Mouse (Mus musculus): ENCODE measurements around the gene Pde7b. TPM values are rescaled to one million over a fixed set of nuclear protein-coding genes. Genes with fewer than 3 reads are reported as not detected.

Gene Pde7b
- polyA plus RNA-seq, 1 experiment, result 12.9 TPM

GRCm38 (mm10) chr10:20659268-20659667 lies 65.6 kb downstream of the Pde7b start:
- no peak overlapping the region for H3K4me3 ChIP-seq (ENCODE audit: insufficient read depth, low read length)
- H3K4me1 ChIP-seq (ENCODE audit: control insufficient read depth, insufficient read depth, low read length), result peaks cover 20% of the 10 kb centered on the region
- no peak for TF ChIP-seq CTCF (IDR thresholded peaks at IDR 0.05; ENCODE audit: low read depth, low read length)
- TF ChIP-seq POLR2A (IDR thresholded peaks at IDR 0.05; ENCODE audit: borderline replicate concordance, low read depth, low read length), result no peak
- no peak overlapping the region for H3K27ac ChIP-seq (ENCODE audit: insufficient read depth, low read depth, low read length)

- TF ChIP-seq POLR2A (IDR thresholded peaks at IDR 0.05; ENCODE audit: borderline replicate concordance, low read depth, low read length) (no peak), CTCF (IDR thresholded peaks at IDR 0.05; ENCODE audit: low read depth, low read length) (no peak)
- no peak overlapping the region for H3K27ac ChIP-seq (ENCODE audit: insufficient read depth, low read depth, low read length)
- H3K4me1 ChIP-seq (ENCODE audit: control insufficient read depth, insufficient read depth, low read length), result peaks cover 24% of the 10 kb centered on the region
- no peak overlapping the region for H3K4me3 ChIP-seq (ENCODE audit: insufficient read depth, low read length)
These were observed 66.2 kb downstream of the Pde7b start for GRCm38 (mm10) chr10:20658716-20659115.

- TF ChIP-seq CTCF (IDR thresholded peaks at IDR 0.05; ENCODE audit: low read depth, low read length), result no peak
- TF ChIP-seq POLR2A (IDR thresholded peaks at IDR 0.05; ENCODE audit: borderline replicate concordance, low read depth, low read length), result no peak
These were observed 67.4 kb downstream of the Pde7b start for GRCm38 (mm10) chr10:20657316-20658081.

GRCm38 (mm10) chr10:20654590-20654989 lies 70.3 kb downstream of the Pde7b start:
- no peak overlapping the region for H3K4me3 ChIP-seq (ENCODE audit: insufficient read depth, low read length)
- TF ChIP-seq POLR2A (IDR thresholded peaks at IDR 0.05; ENCODE audit: borderline replicate concordance, low read depth, low read length), result no peak
- no peak for TF ChIP-seq CTCF (IDR thresholded peaks at IDR 0.05; ENCODE audit: low read depth, low read length)
- peaks cover 20% of the 10 kb centered on the region for H3K4me1 ChIP-seq (ENCODE audit: control insufficient read depth, insufficient read depth, low read length)
- no peak overlapping the region for H3K27ac ChIP-seq (ENCODE audit: insufficient read depth, low read depth, low read length)

More at GRCm38 (mm10) chr10:20657316-20658081, 67.4 kb downstream of the Pde7b start:
- peaks cover 28% of the 10 kb centered on the region for H3K4me1 ChIP-seq (ENCODE audit: control insufficient read depth, insufficient read depth, low read length)
- no peak overlapping the region for H3K27ac ChIP-seq (ENCODE audit: insufficient read depth, low read depth, low read length)
- no peak overlapping the region for H3K4me3 ChIP-seq (ENCODE audit: insufficient read depth, low read length)

DNA sequence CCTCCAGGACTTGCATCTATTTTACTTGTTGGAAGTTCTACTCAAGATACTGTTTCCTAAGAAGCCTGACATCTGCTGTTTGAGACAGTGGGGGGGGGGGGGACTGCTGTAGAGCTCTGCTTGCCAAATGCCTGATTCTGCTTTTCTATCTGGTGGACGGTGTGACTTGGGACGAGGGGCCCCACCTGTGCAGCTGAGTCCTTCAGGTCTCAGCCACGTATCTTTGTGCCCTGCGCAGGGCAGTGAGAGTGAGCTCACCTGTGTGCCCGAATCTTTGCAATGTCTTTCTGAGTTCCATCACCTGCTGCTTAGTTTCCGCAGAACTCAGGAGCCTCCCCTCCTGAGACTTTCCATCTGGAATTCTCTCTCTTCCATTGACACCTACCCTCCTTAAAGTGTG lies 70.7 kb downstream of the Pde7b start:
- H3K4me1 ChIP-seq (ENCODE audit: control insufficient read depth, insufficient read depth, low read length), result peaks cover 20% of the 10 kb centered on the region

GRCm38 (mm10) chr10:20653299-20653698 lies 71.6 kb downstream of the Pde7b start:
- Histone ChIP-seq H3K4me1 (ENCODE audit: control insufficient read depth, insufficient read depth, low read length) (peaks cover 20% of the 10 kb centered on the region), H3K27ac (ENCODE audit: insufficient read depth, low read depth, low read length) (peak overlapping the region; percentile 28; the same call in 1 of the 2 replicates), H3K4me3 (ENCODE audit: insufficient read depth, low read length) (no peak overlapping the region)
- no peak for TF ChIP-seq CTCF (IDR thresholded peaks at IDR 0.05; ENCODE audit: low read depth, low read length)
- TF ChIP-seq POLR2A (IDR thresholded peaks at IDR 0.05; ENCODE audit: borderline replicate concordance, low read depth, low read length), result no peak

More for the DNA sequence above, 70.7 kb downstream of the Pde7b start:
- TF ChIP-seq CTCF (IDR thresholded peaks at IDR 0.05; ENCODE audit: low read depth, low read length), result no peak
- no peak for TF ChIP-seq POLR2A (IDR thresholded peaks at IDR 0.05; ENCODE audit: borderline replicate concordance, low read depth, low read length)
- no peak overlapping the region for H3K4me3 ChIP-seq (ENCODE audit: insufficient read depth, low read length)
- no peak overlapping the region for H3K27ac ChIP-seq (ENCODE audit: insufficient read depth, low read depth, low read length)

GRCm38 (mm10) chr10:20636381-20636780 lies 88.5 kb downstream of the Pde7b start:
- no peak for TF ChIP-seq CTCF (IDR thresholded peaks at IDR 0.05; ENCODE audit: low read depth, low read length)
- no peaks in the 10 kb centered on the region for H3K4me1 ChIP-seq (ENCODE audit: control insufficient read depth, insufficient read depth, low read length)
- H3K4me3 ChIP-seq (ENCODE audit: insufficient read depth, low read length), result no peak overlapping the region
- no peak overlapping the region for H3K27ac ChIP-seq (ENCODE audit: insufficient read depth, low read depth, low read length)

- no peak overlapping the region for H3K27ac ChIP-seq (ENCODE audit: insufficient read depth, low read depth, low read length)
- H3K4me3 ChIP-seq (ENCODE audit: insufficient read depth, low read length), result no peak overlapping the region
- no peaks in the 10 kb centered on the region for H3K4me1 ChIP-seq (ENCODE audit: control insufficient read depth, insufficient read depth, low read length)
- TF ChIP-seq CTCF (IDR thresholded peaks at IDR 0.05; ENCODE audit: low read depth, low read length), result no peak
- TF ChIP-seq POLR2A (IDR thresholded peaks at IDR 0.05; ENCODE audit: borderline replicate concordance, low read depth, low read length), result no peak
These were observed 91.8 kb downstream of the Pde7b start for GRCm38 (mm10) chr10:20633085-20633415.

DNA sequence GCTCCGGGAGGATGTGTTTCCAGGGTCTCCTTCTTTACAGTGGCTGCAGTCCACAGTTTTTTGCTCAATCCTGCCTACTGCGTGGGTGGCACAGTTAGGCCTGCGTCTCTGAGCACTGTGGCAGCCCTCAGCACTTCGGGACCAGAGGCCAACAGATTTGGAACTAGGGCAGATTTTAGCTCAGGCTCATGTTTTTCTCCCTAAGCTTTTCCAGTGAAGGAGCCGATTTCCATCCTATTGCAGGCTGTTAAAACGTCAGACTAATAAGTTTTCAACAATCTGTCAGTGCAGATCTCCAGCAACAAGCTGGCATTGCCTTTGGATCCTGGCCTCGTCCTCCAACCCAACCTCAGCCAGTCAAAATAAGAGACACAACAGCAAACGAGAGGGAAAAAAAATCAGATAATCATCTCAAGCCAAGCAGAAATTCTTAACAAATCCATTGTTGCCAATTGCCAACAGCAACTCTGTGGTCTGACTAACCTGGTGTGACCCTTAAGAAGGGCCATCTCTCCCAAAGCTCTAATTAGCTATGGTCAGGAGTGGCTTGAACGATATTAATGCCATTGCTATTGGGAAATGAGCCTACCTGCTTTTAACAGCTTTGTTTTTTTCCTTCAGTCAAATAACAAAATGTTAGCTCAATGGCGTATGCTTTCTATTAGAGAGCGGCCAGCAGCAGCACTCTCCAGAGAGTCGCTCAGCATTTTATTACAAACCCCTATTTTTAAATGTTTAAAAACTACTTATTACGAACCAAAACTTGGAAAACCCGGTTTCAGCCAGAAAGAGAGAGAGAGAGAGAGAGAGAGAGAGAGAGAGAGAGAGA lies 92.4 kb downstream of the Pde7b start:
- TF ChIP-seq POLR2A (IDR thresholded peaks at IDR 0.05; ENCODE audit: borderline replicate concordance, low read depth, low read length), result no peak
- no peak for TF ChIP-seq CTCF (IDR thresholded peaks at IDR 0.05; ENCODE audit: low read depth, low read length)
- H3K4me3 ChIP-seq (ENCODE audit: insufficient read depth, low read length), result no peak overlapping the region
- no peak overlapping the region for H3K27ac ChIP-seq (ENCODE audit: insufficient read depth, low read depth, low read length)
- H3K4me1 ChIP-seq (ENCODE audit: control insufficient read depth, insufficient read depth, low read length), result no peaks in the 10 kb centered on the region

- no peak for TF ChIP-seq CTCF (IDR thresholded peaks at IDR 0.05; ENCODE audit: low read depth, low read length)
- TF ChIP-seq POLR2A (IDR thresholded peaks at IDR 0.05; ENCODE audit: borderline replicate concordance, low read depth, low read length), result no peak
These were observed 94.8 kb downstream of the Pde7b start for GRCm38 (mm10) chr10:20630122-20630521.

More at GRCm38 (mm10) chr10:20630122-20630521, 94.8 kb downstream of the Pde7b start:
- no peak overlapping the region for H3K27ac ChIP-seq (ENCODE audit: insufficient read depth, low read depth, low read length)
- H3K4me3 ChIP-seq (ENCODE audit: insufficient read depth, low read length), result no peak overlapping the region
- H3K4me1 ChIP-seq (ENCODE audit: control insufficient read depth, insufficient read depth, low read length), result no peaks in the 10 kb centered on the region
